Mouse (Mus musculus) ES-E14 (cell line): ENCODE data around the gene Gcn1l1.

Source experiments
- CHD2 ChIP-seq: IDR thresholded peaks from 2 replicates; pipeline ENCODE4 v1.6.1; 2014; ENCODE audit warnings: mild to moderate bottlenecking, low read depth, low read length, inconsistent platforms
- MAFK ChIP-seq: IDR thresholded peaks from 2 replicates; pipeline ENCODE4 v1.6.1; 2014; ENCODE audit warnings: mild to moderate bottlenecking, low read depth, low read length, inconsistent platforms; ENCODE audit not compliant: insufficient read depth
- ZC3H11A ChIP-seq: IDR thresholded peaks from 2 replicates; pipeline ENCODE4 v1.6.1; 2012; ENCODE audit warnings: low read depth, mild to moderate bottlenecking, inconsistent platforms, low read length, borderline replicate concordance
- ZNF384 ChIP-seq: IDR thresholded peaks from 2 replicates; pipeline ENCODE4 v1.6.1; 2012; ENCODE audit warnings: low read depth, low read length, inconsistent platforms

- TF ChIP-seq MAFK (no peak), CHD2 (no peak), ZC3H11A (no peak), ZNF384 (no peak)
Observed at GRCm38 (mm10) chr5:115669974-115670373, 104.9 kb downstream of the Gcn1l1 start.
